Mouse (Mus musculus): ENCODE measurements around the gene Nags. TPM values are rescaled to one million over a fixed set of nuclear protein-coding genes. Genes with fewer than 3 reads are reported as not detected.

Gene Nags
- total and polyA plus RNA-seq, 3 experiments: 5.4 to 9.7 TPM; not detected in 1

DNA sequence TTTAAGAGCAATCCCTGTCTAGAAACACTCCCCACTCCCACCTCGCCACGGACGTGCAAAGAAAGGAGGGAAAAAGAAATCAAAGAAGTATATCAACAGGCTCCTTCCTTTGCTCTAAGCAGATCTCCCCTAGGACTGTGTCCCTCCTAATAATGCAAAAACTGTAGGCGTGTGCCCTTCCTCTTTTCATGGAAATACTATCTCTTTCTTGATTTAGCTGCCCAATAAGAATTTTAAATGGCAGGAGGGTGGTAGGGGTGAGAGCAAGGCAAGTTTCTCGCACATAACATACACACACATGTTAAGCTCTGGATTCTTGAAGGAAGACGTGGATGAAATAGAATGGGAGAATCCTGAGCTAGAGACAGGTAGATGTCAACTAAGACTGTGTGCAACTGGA, 43.7 kb downstream of the Nags start:
- H3K27me3 ChIP-seq (ENCODE audit: control insufficient read depth in 1 of 2, insufficient read depth in 2 of 2, low read length in 2 of 2): no peaks in the 10 kb centered on the region
- TF ChIP-seq TCF12 (IDR thresholded peaks at IDR 0.05; ENCODE audit: low read depth, low read length) (0 out of 2 replicates have a peak, but pooled peaks have one; percentile 23), TBP (IDR thresholded peaks at IDR 0.05; ENCODE audit: low read depth, low read length) (peak; percentile 57; the same call in 1 of the 2 replicates), ZKSCAN1 (IDR thresholded peaks at IDR 0.05; ENCODE audit: low read depth, low read length) (no peak), TAL1 (IDR thresholded peaks at IDR 0.05; ENCODE audit: low read length) (no peak), RCOR1 (IDR thresholded peaks at IDR 0.05; ENCODE audit: low read depth, low read length) (peak; percentile 41; the same call in 1 of the 2 replicates), NELFE (IDR thresholded peaks at IDR 0.05; ENCODE audit: low read depth, low read length) (peak; percentile 42), CHD1 (IDR thresholded peaks at IDR 0.05; ENCODE audit: low read depth, low read length) (peak; percentile 67; the same call in 1 of the 2 replicates), ZNF384 (IDR thresholded peaks at IDR 0.05; ENCODE audit: low read depth, low read length) (0 out of 2 replicates have a peak, but pooled peaks have one; percentile 10), MAZ (IDR thresholded peaks at IDR 0.05; ENCODE audit: low read depth, low read length) (0 out of 2 replicates have a peak, but pooled peaks have one; percentile 6), ELF1 (IDR thresholded peaks at IDR 0.05; ENCODE audit: low read depth, low read length) (peak; percentile 39; the same call in 1 of the 2 replicates), SMC3 (IDR thresholded peaks at IDR 0.05; ENCODE audit: low read depth, low read length) (no peak), EP300 (IDR thresholded peaks at IDR 0.05; ENCODE audit: low read depth in 1 of 2, low read length in 2 of 2) (peak; percentile 51 to 54; a peak in 2 of 4 replicates), ETS1 (IDR thresholded peaks at IDR 0.05; ENCODE audit: low read depth, low read length) (peak; percentile 45; the same call in 1 of the 2 replicates), POLR2A (IDR thresholded peaks at IDR 0.05; ENCODE audit: control insufficient read depth in 1 of 2, insufficient read depth in 1 of 2, low read depth in 1 of 2, low read length in 2 of 2, poor library complexity in 1 of 2) (peak in 1 of 2 experiments; percentile 33; a peak in 1 of 4 replicates), ZMIZ1 (IDR thresholded peaks at IDR 0.05; ENCODE audit: low read depth, low read length) (0 out of 2 replicates have a peak, but pooled peaks have one; percentile 14), GATA1 (IDR thresholded peaks at IDR 0.05; ENCODE audit: low read depth, low read length) (peak; percentile 11; the same call in 1 of the 2 replicates)
- H3K4me3 ChIP-seq (ENCODE audit: control insufficient read depth in 1 of 2, insufficient read depth in 1 of 2, low read depth in 2 of 2, low read length in 2 of 2): peak overlapping the region; percentile 75 to 88
- peak; percentile 85 for DNase-seq (ENCODE audit: low read depth, low spot score)
- H3K27ac ChIP-seq (ENCODE audit: control insufficient read depth, low read depth, low read length): peak overlapping the region; percentile 90
- peak overlapping the region; percentile 92 for H3K9ac ChIP-seq (ENCODE audit: control insufficient read depth, low read depth, low read length, poor library complexity, severe bottlenecking)
- H3K79me2 ChIP-seq (ENCODE audit: control insufficient read depth, insufficient read depth, low read length, poor library complexity): peaks cover 26% of the 10 kb centered on the region
- no peaks in the 10 kb centered on the region for H3K9me3 ChIP-seq (replicated peaks; ENCODE audit: insufficient read depth, low read length)
- H3K36me3 ChIP-seq (ENCODE audit: control insufficient read depth in 1 of 2, insufficient read depth in 2 of 2, low read length in 2 of 2): peaks cover 0 to 42% of the 10 kb centered on the region in 2 experiments; a peak in 2 of 4 replicates
- peaks cover 9 to 36% of the 10 kb centered on the region in 2 experiments for H3K4me1 ChIP-seq (ENCODE audit: control insufficient read depth in 1 of 2, insufficient read depth in 2 of 2, low read length in 2 of 2)

DNA sequence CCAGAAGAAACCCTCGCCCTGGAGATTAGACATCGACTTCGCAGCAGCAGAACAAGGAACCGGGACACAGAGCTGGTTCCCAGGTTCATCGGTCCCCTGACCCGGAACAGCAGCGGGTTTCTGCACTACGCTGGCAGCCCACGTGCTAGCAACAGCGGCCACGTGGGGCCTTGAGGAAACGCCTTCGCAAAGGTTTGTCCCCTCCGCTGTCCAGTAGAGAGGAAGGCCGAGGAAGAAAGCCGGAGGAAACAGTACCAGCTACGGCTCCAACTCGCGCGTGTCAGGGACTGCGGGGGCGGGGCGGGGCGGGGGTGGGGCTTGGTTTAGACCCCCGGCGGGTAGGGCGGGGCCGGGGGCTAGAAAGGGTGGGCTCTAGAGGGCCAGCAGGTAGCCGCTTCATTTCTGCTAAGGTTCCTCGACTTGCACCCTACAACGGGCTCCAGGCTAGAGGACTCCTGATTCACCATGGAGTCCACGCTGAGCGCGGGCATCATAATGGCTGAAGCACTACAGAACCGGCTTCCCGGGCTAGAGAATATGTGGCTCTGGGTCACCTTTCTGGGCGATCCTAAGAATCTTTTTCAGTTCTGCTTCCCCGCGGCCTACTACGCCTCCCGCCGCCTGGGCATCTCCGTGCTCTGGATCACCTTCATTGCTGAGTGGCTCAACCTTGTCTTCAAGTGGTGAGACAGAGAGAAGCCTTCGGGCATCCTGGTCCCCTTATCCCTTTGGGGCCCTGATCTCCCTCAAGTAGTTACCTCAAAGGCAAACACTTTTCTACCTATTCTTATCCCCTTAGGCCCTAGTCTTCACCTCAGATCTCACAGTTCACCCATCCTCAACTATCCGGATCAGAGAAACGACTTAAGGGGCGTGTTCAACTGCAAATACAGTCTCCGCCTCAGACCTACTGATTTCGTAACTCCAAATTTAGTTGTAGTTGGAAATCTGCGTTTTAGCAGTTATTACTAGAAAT, 44.4 kb downstream of the Nags start, which contains the start of gene G6pc3:
TSS of gene G6pc3 (plus strand) at position 160 of the 976 bp plus-strand sequence.
- no peaks in the 10 kb centered on the region for H3K27me3 ChIP-seq (ENCODE audit: control insufficient read depth in 1 of 2, insufficient read depth in 2 of 2, low read length in 2 of 2)
- H3K27ac ChIP-seq (ENCODE audit: control insufficient read depth, low read depth, low read length): peak within 1 kb of the TSS; percentile 90
- H3K4me1 ChIP-seq (ENCODE audit: control insufficient read depth in 1 of 2, insufficient read depth in 2 of 2, low read length in 2 of 2): peaks cover 9 to 39% of the 10 kb centered on the region in 2 experiments
- H3K36me3 ChIP-seq (ENCODE audit: control insufficient read depth in 1 of 2, insufficient read depth in 2 of 2, low read length in 2 of 2): peaks cover 0 to 43% of the 10 kb centered on the region in 2 experiments; a peak in 2 of 4 replicates
- peaks cover 18% of the 10 kb centered on the region for H3K79me2 ChIP-seq (ENCODE audit: control insufficient read depth, insufficient read depth, low read length, poor library complexity)
- H3K4me3 ChIP-seq (ENCODE audit: control insufficient read depth in 1 of 2, insufficient read depth in 1 of 2, low read depth in 2 of 2, low read length in 2 of 2): peak within 1 kb of the TSS; percentile 75 to 88
- no peaks in the 10 kb centered on the region for H3K9me3 ChIP-seq (replicated peaks; ENCODE audit: insufficient read depth, low read length)
- H3K9ac ChIP-seq (ENCODE audit: control insufficient read depth, low read depth, low read length, poor library complexity, severe bottlenecking): peak within 1 kb of the TSS; percentile 92
- DNase-seq (ENCODE audit: low read depth, low spot score): peak; percentile 97
- TF ChIP-seq USF2 (IDR thresholded peaks at IDR 0.05; ENCODE audit: borderline replicate concordance in 1 of 2, insufficient read depth in 1 of 2, low read depth in 1 of 2, low read length in 2 of 2) (peak; percentile 50 to 90; a peak in 3 of 4 replicates), MYC (IDR thresholded peaks at IDR 0.05; ENCODE audit: low read depth, low read length) (peak; percentile 100), POLR2AphosphoS2 (IDR thresholded peaks at IDR 0.05; ENCODE audit: low read length) (peak; percentile 44; the same call in 1 of the 2 replicates), KAT2A (conservative IDR thresholded peaks at IDR 0.05; ENCODE audit: low read depth, low read length) (peak; percentile 77), GATA1 (IDR thresholded peaks at IDR 0.05; ENCODE audit: low read depth, low read length) (no peak), HCFC1 (IDR thresholded peaks at IDR 0.05; ENCODE audit: low read depth, low read length) (peak; percentile 93), JUND (IDR thresholded peaks at IDR 0.05; ENCODE audit: low read depth, low read length) (no peak), TBP (IDR thresholded peaks at IDR 0.05; ENCODE audit: low read depth, low read length) (peak; percentile 62), MYB (IDR thresholded peaks at IDR 0.05; ENCODE audit: low read depth, low read length) (no peak; the same call in 1 of the 2 replicates), ZKSCAN1 (IDR thresholded peaks at IDR 0.05; ENCODE audit: low read depth, low read length) (no peak), ZC3H11A (IDR thresholded peaks at IDR 0.05; ENCODE audit: low read depth, low read length) (no peak), MEF2A (IDR thresholded peaks at IDR 0.05; ENCODE audit: extremely low read depth, insufficient replicate concordance, low read depth, low read length, poor library complexity, severe bottlenecking) (no peak), MAFK (IDR thresholded peaks at IDR 0.05; ENCODE audit: borderline replicate concordance, low read depth, low read length) (no peak), POLR2A (IDR thresholded peaks at IDR 0.05; ENCODE audit: control insufficient read depth in 1 of 2, insufficient read depth in 1 of 2, low read depth in 1 of 2, low read length in 2 of 2, poor library complexity in 1 of 2) (peak; percentile 30 to 85; a peak in 2 of 4 replicates), TCF12 (IDR thresholded peaks at IDR 0.05; ENCODE audit: low read depth, low read length) (peak; percentile 71)

Measured in MEL (cell line).